Mouse (Mus musculus): ENCODE data around the gene Limk2.

GRCm38 (mm10) chr11:3348576-3349342 lies 60.2 kb downstream of the Limk2 start:
- TF ChIP-seq POLR2A (IDR thresholded peaks at IDR 0.05; ENCODE audit: insufficient read length, low read depth) (no peak), E2F4 (IDR thresholded peaks at IDR 0.05; ENCODE audit: insufficient read depth) (no peak), TCF12 (IDR thresholded peaks at IDR 0.05; ENCODE audit: insufficient read depth, poor library complexity, severe bottlenecking) (no peak), CEBPB (IDR thresholded peaks at IDR 0.05; ENCODE audit: insufficient read depth, poor library complexity, severe bottlenecking) (no peak), MAX (IDR thresholded peaks at IDR 0.05; ENCODE audit: low read depth) (no peak), MYOD1 (IDR thresholded peaks at IDR 0.05; ENCODE audit: control insufficient read depth in 1 of 3, insufficient read length in 2 of 3, low read depth in 2 of 3) (no peak), USF1 (IDR thresholded peaks at IDR 0.05; ENCODE audit: low read depth) (no peak), TCF3 (IDR thresholded peaks at IDR 0.05; ENCODE audit: insufficient read length, low read depth) (no peak), POLR2AphosphoS2 (IDR thresholded peaks at IDR 0.05; ENCODE audit: insufficient read length, low read depth) (peak; percentile 24), MYOG (IDR thresholded peaks at IDR 0.05; ENCODE audit: control insufficient read depth in 1 of 3, insufficient read depth in 1 of 3, insufficient read length in 2 of 3, low read depth in 2 of 3) (no peak)

Measured in myocyte (in vitro differentiated cells).